Comparison of ENCODE assay signal across 8 mouse cellular contexts in genomic region chr4:137357517-137358254, GRCm38 (mm10). TPM values are rescaled to one million over a fixed set of nuclear protein-coding genes. Genes with fewer than 3 reads are reported as not detected.
DNase-seq lines count a peak whose midpoint lies in the region; ATAC-seq lines count a peak whose summit lies in the region.

Gene Cdc42, minus strand, starts transcription at chr4:137357720.

- H3K4me1 ChIP-seq in hindbrain, embryonic 15.5 days (replicated peaks) = peaks cover 38% of the 10 kb centered on the region

- H3K9ac ChIP-seq in hindbrain, embryonic 15.5 days = peak within 1 kb of the TSS; percentile 100

- DNase-seq in T-cell, adult 2 months (ENCODE audit: low spot score) = peak; percentile 99
- DNase-seq in cerebellum, postnatal 36 days = peak; percentile 96 to 99
- DNase-seq in frontal cortex, postnatal 36 days (ENCODE audit: low spot score in 2 of 2) = peak; percentile 97 to 98
- DNase-seq in left cerebral cortex, adult 11 months (ENCODE audit: low spot score) = peak; percentile 97
- DNase-seq in lung, postnatal 4 days = peak; percentile 99
- peak; percentile 93 for DNase-seq in retina, postnatal 7 days (ENCODE audit: low read depth, low spot score)
- peak; percentile 96 for DNase-seq in urinary bladder, adult 2 months (ENCODE audit: low spot score)

- peak within 1 kb of the TSS; percentile 98 for H3K4me3 ChIP-seq in hindbrain, embryonic 15.5 days

- no peaks in the 10 kb centered on the region for H3K9me3 ChIP-seq in hindbrain, embryonic 15.5 days

- H3K4me2 ChIP-seq in hindbrain, embryonic 15.5 days = peak within 1 kb of the TSS; percentile 80

- 0% methylated on average over 31 of the region's 44 CpGs for WGBS in hindbrain, embryonic 15.5 days

- H3K36me3 ChIP-seq in hindbrain, embryonic 15.5 days = no peaks in the 10 kb centered on the region

- peak; percentile 97 for ATAC-seq in hindbrain, embryonic 15.5 days (ENCODE audit: low FRiP score, low read depth)

- H3K27me3 ChIP-seq in hindbrain, embryonic 15.5 days = no peaks in the 10 kb centered on the region

- peak within 1 kb of the TSS; percentile 98 for H3K27ac ChIP-seq in hindbrain, embryonic 15.5 days (replicated peaks)

RNA-seq across cellular contexts. Expression of gene Cdc42, which starts in this region (rescaled TPM):
- polyA plus RNA-seq in hindbrain, embryonic 15.5 days (2015; fragmentation: Nextera tagmentation; extraction: Ambion mirVana) = 931 and 940 TPM in 2 replicates
- 326 and 339 TPM in 2 replicates for polyA plus RNA-seq in urinary bladder, adult 2 months (2012; rRNA removed)

Comparison
In these comparisons a context has a peak if more than half of its experiments do, and no peak if none do; other contexts are left out.
1. Peak in every context shown above with its lines: DNase-seq, ATAC-seq, H3K4me3 ChIP-seq and H3K27ac ChIP-seq.